Mouse (Mus musculus) ovary, adult 18-20 months (tissue): ENCODE results near the gene Tlcd2.

Source experiments
- DNase-seq: peaks from one replicate; pipeline ENCODE4 v3.0.0; 2022; ENCODE audit warnings: low spot score, mixed read lengths

Gene Tlcd2

GRCm38 (mm10) chr11:75460844-75461742, at the start of gene Tlcd2:
Tlcd2 (plus strand) TSS chr11:75461715.
- peak; percentile 100 for DNase-seq

- no peak for DNase-seq
These were observed 46.4 kb upstream of the Tlcd2 start for GRCm38 (mm10) chr11:75415096-75415495.

- DNase-seq = no peak
These were observed 45.5 kb upstream of the Tlcd2 start for GRCm38 (mm10) chr11:75415994-75416393.

DNA sequence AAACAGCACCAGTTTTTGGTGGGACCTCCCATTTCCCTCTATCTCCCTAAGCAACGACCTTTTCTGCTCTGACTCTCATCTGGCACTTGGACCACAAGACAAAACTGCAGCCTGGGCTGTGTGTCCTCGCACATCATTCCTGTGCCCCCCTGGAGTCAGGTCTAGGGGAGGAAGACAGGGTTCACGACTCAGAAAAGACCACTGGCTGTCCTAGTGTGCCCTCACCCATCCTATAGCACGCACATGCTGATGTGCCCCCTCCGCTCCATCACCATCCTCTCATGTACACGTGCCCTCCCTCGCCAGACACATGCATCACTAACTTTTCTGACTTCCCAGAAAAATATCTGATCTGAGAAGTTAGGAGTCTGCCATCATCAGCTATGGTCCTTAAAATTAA, 41.5 kb upstream of the Tlcd2 start:
- no peak for DNase-seq

DNA sequence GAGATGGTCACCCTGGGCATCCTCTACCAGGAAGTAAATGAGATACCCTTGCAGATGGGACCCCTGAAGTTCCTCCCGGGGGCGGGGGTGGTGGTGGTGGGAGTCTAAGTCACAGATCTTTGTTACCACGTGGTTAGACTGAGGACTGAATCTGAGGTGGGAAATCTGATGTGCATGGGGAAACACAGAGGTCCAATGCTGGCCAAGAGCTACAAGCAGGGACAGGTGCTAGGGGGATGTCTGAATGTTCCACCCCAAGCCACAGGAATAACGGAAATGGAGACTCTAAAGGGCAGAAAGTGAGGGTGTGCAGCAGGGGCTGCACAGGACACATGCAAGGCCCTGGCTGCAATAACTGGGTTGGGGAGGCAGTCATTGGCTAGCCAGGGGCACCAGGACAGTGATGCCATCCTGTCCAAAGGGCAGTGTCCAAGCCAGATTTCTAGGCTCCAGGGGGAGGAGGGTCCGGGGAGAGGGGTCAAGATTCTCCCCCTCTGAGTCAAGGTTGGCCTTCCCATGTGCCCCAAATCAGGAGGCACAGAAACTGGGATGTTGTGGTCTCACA, 40.6 kb upstream of the Tlcd2 start:
- no peak for DNase-seq

DNA sequence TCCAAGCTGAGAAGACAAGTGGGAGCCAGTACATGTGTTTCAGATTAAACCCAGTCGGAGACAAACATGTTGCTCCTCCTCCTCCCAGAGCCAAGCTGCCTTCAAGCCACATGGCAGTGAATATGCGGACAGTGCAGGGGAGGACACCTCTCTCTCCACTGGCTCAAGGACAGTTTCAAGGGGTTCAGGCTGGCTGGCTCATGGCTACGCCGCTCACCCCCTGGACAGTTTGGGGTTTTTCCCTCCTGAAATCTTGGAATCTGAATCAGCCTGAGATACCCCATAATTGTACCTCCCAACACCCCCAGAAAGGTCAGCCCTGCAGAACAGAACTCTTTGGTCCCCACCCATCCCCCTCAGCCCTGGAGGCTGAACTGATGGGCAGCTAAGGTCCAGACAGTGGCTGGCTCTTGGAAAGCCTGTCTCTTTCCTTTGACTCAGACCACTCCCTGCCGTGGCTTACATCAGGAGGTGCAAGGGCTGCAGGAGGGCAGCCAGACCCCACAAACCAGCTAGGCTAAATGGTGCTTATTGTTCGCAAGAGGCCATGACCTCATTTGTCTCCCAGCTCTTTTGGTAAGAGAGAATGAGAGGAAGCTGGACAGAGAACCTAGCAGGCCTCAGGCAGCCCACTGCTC, 40.0 kb upstream of the Tlcd2 start:
- no peak for DNase-seq

DNA sequence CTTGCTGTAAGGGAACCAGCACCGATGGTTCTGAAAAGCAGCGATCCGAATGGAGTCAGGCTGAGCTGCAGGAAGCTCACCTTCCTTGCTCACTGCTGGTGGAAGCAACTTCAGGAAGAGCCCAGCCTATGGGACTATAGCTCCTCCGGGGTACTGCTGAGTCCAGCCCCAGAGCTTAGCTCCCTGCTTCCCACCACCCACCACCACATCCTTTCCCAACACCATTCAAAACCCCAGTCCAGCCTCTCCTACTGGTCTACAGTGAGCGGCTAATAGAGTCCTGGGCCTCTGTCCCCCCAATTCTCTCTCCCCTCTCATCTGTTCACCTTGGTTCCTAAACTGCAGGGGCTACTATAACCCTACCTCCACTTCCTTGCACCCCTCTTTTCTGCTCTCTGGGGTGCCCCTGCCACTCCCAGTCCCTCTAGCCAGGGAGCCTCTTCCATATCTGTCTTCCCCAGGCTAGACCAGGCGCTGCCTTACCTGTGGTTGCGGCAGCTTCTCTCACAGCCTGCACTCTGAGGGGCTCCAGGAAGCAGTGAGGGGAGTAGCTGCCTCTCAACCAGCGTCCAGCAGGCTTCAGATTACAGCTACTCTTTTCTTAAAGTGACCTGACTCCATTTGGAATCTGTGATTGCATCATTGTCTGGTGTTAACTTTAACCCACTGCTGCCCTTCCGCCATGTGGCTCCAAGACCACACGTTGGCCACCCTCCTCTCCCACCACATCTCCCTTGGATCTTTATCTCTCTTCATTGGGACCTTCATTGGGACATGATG, 39.3 kb upstream of the Tlcd2 start, which contains the start of gene Serpinf1:
Serpinf1 (minus strand) TSS at position 689 of the 780 bp plus-strand sequence.
- DNase-seq = no peak

GRCm38 (mm10) chr11:75423091-75423490, 38.4 kb upstream of the Tlcd2 start:
- DNase-seq = no peak

DNA sequence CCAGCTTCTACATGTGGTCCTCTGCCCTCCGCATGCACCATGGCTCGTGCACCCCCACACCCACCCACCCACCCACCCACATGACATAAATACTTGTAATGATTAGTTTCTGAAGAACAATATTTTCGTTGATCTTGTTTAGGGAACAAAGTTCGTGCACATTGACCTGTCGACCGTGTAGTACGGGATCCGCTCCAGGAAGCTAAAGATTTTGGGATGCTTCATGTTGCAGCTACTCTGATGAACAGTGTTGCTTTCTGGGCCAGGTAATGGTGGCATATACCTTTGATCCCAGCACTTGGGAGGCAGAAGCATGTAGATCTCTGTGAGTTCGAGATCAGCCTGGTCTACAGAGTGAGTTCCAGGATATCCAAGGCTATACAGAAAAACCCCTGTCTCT, 37.5 kb upstream of the Tlcd2 start:
- DNase-seq = no peak

DNA sequence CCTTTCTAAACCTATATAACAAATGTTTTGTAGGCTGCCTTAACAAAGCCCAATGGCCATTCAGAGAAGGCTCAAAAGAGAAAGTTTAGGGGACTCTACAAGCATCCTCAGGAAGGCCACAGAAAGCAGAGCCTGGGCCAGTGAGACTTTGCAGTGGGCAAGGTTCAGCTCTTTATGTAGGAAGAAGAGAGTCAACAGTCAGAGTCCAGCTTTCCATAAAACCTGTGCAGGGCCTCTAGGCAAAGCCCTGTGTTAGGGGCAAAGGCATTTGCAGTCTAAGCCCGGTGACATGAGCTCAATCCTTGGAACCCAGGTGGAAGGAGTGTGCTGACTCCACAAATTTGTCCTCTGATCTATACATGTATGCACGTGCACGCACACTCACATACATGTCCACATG, 37.1 kb upstream of the Tlcd2 start:
- no peak for DNase-seq

DNA sequence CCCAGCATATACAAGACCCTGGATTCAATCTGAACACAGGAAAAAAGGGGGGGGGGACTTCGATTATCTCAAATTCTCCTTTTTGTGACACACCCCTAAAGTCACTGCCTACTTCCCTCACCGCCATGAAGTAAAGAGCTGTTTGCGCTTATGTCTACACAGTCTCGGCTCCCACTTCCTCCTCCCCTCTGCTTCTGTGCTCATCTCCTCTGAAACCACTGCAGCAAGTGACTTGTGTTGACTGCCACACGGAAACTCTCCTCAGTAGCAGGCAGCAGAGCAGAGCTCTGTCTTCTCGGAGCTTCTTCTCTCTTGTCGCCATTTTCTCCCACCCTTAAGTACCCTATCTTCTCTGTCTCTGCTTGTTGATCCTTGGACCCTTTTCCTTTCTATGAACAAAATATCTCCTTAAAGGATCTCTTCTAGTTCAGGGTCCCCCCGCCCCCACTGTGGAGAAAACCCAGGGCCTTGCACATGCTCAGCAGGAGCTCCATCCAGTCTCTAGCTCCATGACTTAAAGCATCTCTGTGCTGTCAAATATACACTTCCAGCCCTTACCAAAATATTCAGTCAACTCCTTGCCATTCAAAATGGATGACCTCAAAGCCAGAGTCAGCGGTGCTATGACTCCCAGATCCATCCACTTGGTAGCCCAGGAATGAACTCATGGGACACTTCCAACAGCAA, 32.4 kb upstream of the Tlcd2 start:
- DNase-seq = no peak

DNA sequence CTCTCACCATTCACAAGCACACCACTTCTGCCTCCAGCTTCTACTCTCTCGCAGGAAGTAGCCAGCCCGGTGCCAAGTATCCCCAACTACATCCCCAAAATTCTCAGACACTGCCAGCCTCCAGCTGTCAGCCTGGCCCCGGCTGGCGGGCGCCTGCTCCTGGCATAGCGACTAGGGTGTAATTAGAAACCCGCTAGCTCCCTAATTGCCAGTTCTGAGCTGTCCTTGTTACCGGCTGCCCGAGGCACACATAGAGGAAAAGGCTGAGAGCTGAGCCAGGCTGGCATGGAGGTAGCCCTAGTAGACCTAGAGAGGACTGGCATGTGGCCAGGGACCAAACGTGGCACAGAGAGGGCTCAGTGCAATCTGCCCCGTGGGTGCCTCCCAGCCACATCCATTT, 30.2 kb upstream of the Tlcd2 start:
- DNase-seq = no peak

DNA sequence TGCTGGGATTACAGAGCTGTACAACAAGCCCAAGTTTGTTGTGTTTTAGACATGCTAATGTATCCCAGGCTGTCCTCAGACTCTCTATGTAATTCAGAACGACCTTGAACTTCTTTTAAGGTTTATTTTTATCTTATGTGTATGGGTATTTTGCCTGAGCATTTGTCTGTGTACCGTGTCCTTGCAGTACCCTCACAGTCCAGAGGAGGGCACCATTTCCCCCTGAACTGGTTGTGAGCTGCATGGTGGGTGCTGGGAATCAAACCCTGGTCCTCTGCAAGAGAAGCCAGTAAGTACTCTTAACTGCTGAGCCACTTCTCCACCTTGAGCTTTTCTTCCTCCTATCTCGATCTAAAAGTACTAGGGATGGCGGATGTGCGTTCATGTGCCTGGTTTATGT, 27.4 kb upstream of the Tlcd2 start:
- no peak for DNase-seq

- no peak for DNase-seq
These were observed 23.3 kb upstream of the Tlcd2 start for GRCm38 (mm10) chr11:75438194-75438593.

DNA sequence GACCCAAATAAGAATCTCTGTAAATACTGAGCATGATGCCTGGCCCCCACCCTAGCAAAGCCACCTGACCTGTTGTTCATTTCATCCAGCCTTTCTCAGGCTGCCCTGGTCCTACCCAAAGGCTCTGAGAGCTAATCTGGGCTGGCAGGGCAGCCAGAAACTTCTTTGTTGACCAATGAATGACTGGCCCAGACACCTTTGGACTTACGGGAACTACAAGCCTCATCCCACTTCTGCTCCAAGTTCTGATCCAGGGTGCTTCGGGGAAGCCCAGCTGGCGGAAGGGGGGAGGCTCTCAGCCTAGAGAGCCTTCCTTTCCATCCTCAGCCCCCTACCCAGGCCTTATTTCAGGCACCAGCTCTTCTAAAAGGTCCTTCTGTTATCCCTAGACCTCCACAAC, 22.7 kb upstream of the Tlcd2 start:
- DNase-seq = no peak

DNA sequence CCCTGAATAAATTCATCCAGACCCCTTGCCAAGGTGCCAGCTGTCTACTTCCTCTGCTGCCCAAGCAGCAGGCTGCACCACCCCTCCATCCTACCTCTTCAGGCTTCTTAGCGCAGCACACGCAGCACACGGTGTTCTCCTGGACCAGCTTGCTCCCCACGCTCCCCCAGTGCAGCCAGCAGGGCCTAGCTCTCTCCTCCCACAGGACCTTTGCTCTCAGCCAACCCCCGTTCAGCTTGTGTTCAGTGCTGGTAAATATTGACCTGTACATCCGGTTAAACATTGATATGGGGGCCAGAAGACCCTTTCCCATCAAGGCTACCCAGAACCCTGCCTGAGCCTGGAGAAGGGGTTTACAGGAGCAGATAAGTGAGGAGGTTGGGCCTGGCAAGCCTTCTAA, 22.2 kb upstream of the Tlcd2 start, which contains the start of gene Serpinf2:
Serpinf2 (minus strand) TSS at position 229 of the 400 bp plus-strand sequence.
- DNase-seq = no peak

GRCm38 (mm10) chr11:75439951-75440350, 21.6 kb upstream of the Tlcd2 start:
- no peak for DNase-seq

DNA sequence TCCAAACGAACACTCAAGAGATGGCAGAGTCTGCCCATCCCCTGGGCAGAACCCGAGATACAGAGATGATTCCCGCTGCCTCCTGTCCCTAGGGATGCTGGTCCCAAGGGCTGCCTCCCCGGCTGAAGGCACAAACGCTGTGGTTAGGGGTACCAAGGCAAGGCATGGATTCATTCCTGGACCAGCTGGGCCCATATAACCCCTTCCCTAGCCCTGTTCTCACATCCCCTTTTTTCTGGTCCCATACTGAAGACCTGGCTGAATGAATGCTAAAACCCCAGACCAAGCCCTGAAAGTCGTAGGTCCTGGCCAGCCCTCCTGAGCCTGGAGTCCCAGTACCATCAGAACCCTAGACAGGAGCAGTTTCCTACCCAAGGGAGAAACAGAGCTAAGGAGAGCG, 20.5 kb upstream of the Tlcd2 start:
- DNase-seq = no peak

GRCm38 (mm10) chr11:75441601-75442000, 19.9 kb upstream of the Tlcd2 start:
- no peak for DNase-seq

DNA sequence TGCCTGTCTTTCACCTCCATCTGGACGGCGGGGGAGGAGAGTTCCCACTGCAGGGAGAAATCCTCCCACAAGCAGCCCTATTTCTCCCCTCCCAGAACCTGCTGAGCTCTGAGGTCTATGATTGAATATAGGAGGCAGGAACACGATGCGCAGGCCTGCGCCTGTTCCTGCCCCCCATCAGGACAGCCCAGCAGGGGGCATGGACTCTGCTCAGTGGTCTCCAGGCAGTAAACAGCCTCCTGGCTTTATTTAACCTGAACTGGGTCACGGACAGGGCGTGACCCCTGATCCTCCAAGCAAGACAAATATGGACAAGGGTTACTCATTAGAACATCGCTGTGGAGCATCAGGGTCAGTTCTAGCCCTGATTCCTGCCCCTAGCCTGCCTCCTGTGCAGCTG, 17.8 kb upstream of the Tlcd2 start:
- DNase-seq = no peak

- DNase-seq = no peak
These were observed 12.9 kb upstream of the Tlcd2 start for GRCm38 (mm10) chr11:75448575-75448974.

DNA sequence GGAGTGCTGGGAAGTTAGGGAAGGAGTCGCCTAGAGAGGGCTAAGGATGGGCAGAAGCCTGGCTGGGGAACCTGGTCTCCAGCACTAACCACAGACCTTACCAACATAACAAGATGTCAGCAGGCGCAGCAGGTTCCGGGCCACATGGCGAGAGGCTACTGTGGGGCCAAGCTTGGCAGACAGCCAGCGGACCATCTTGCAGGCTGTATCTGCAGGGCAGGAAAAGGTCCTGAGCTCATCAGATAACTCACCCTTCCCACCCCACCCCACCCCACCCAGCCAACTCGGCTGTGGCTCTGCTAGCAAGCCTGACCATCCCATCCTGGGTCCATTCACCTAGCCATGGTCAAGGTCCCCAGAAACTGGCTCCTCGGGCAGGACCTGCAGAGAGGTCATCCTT, 11.8 kb upstream of the Tlcd2 start:
- no peak for DNase-seq
